Mouse (Mus musculus) B cell, adult (primary cell): Measurements from ENCODE around the gene Phrf1. TPM values are rescaled to one million over a fixed set of nuclear protein-coding genes. Genes with fewer than 3 reads are reported as not detected.

Experiments
- total RNA-seq: library from RNA; stranded (reverse); gene quantifications from 4 replicates; pipeline ENCODE4 v1.2.4, GENCODE M21; 2023; ENCODE audit not compliant: inconsistent age

Gene Phrf1
- 136 to 148 TPM (median 141 TPM) in 4 replicates for total RNA-seq

DNA sequence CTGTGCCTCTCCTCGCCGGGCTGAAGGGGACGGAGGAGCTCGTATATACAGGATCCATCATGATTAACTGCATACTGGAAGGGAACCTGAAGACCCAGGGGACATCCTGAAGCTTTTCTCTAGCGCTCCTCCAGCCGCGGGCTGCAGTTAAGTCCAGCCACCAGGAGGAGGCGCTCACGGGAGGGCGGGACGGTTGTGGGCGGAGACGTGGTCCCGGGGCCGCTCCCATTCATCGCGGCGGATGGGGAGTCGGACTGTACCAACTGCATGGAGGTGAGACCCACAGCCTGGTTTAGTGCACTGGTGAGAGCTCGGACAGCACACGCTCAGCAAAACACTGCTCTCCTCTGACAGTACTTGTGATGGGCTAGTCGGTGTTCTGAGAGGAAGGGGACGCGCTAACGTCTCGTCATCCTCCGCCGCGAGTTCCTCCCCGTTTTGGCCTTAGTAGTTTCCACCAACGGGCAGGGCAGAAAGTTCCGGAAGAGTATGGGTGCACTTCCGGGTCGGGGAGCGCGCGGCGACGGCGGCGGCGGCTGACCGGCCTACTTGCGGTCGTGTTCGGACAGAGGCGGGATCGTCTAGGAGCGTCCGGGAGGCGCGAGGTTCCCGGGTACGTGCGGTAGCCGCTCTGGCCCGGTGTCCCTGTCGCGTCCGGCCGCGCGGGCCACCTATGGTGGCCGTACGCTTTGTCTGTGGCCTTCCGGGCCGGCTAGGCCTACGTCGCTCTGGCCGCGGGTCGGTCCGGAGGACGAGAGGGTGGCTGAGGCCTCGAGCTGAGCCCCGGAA, at the start of gene Phrf1:
Gene Phrf1, plus strand, starts transcription at position 506 of the 789 bp plus-strand sequence.

DNA sequence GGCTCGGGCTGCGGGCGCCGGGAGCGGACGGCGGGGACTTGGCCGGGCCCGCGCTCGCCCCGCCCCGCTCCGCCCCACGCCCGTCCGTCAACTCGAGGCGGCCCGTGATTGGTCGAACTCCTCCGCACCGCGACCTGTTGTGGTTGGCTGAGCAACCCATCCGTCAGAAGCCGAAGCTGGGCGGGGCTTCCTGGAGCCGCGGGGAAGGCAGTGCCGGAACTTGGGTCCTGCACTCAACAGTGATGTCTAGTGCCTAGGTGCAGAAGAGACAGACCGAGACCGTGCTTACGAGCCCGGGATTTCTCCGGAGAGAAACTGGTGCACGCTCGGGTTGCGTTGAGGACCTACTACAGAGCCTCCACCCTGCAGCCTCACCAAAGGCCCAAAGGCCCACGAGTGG, 34.6 kb upstream of the Phrf1 start, which contains the start of the genes Hras and Lrrc56:
Gene Hras, minus strand, starts transcription at position 58 of the 400 bp plus-strand sequence.
Gene Lrrc56, plus strand, starts transcription at position 210 of the 400 bp plus-strand sequence.

DNA sequence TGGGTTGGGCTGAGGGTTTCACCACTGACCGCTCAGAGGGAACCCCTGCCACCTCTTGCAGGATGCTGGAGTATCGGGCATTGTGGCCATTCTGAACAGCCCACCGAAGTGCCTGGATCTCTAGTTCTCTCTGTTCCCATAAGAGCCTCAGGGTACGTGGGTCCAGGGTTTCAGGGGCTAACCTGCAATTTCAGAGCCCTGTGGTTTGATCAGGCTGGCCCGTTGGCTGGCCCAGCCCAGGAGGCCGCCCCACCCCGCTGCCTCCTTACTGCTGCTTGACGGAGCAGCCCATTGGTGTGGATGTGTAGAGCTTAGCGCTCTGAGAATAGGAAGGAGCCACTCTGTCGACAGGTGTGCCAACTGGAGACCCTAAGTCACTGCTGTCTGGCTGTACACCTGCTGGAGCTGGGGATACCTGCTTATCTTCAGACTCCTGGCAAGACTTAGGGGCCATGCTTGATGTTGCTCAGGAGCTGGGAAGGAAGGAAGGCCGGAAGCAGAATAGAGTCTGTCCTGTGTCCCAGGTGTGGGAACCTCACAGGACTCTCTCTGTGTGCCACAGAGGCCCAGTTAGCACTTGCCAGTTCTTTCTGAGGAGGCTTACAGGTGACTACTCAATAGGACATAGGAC, 14.9 kb upstream of the Phrf1 start, which contains the start of gene Lmntd2:
Gene Lmntd2, minus strand, starts transcription at position 476 of the 631 bp plus-strand sequence.

DNA sequence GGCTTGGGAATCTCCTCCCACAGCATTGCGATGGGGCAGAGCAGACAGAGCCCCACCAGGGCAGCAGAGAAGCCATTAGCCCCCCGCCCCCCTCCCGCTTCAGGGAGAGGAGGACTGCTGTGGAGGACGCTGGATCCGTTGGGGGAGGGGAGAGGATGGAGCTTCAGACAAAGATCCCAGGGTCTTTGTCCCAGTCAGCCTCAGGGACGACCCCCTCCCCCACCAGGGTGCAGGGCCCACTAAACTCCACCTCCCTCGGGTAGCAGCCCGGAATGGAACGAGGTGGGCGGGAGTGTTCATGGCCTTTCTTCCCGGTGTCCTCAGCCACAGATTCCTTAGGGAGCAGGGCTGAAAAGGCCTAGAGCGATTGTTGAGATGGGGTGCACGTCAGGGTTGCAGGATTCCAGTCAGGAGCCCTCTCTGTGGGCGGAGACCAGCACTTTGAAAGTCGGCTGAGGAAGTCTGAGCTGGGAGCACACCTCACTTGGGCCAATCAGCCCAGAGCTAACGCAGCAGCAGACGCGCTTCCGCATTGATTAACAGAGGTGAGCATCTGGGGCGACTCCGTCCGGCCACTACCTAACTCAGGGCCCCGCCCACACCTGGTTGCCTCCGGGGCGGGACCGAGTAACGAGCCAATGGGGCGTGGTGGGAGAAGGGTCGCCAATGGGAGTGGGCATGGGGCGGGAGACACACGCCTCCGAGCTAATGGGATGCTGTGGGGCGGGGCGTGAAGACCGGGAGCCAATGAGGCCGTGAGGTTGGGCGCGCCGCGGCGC, 13.3 kb upstream of the Phrf1 start, which contains the start of gene Rassf7:
Gene Rassf7, plus strand, starts transcription at position 760 of the 779 bp plus-strand sequence.

DNA sequence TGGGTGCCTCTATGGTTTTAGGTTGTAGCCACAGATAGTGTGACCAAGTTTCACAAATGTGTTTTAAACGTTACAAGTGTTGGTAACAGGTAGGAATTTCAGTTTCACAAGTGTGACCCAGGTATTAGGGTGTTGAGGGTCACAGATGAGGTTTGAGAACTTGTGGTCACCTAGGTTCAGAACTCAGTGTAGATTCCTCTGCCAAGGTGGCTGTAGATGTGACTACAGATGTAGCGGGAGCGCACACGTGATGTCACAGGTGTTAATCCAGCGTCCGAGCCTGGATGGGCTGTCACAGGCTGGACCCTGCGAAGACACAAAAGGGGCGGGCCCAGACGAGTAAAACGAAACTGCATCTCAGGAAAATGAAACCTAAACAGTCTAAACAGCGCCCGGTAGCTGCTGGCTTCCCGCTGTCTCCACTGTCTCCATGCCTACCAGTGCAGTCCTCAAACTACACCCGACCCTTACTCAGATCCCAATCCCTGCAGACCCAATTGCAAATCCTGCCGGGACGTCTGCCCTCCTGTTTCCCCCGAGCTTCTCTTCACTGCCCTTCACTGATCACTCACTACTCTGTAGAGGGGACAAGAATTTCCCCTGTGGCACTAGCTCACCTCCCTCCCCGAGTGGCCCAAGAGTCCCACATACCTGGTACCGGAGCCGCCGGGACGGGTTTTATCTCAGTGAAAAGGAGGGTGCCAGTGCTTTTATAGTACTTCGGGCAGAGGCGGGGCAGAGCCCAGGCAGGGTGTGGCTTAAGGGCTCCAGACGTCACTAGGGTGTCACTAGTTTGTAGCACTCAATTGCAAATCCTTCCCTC, 37.4 kb downstream of the Phrf1 start, which contains the start of gene Irf7:
Gene Irf7, minus strand, starts transcription at position 743 of the 823 bp plus-strand sequence.

DNA sequence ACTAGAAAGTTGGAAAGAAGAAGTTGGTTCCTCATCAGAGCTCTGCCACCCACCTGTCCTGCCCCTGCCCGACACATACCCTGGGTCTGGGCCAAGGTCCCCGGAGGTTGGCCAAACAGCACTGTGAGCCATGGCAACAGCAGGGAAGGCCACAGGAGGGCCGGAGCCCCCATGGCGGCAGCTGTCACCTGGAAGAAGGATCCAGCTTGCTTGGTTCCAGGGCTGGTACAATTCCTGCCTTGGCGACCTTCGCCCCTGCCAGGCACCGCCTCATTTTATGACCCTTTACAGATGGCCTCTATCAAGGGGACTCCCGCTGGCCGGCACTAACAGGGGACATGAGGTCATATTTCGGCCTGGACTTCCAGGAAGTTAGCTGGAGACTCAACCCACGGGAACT, 48.0 kb downstream of the Phrf1 start, which contains the start of gene Cdhr5:
Gene Cdhr5, minus strand, starts transcription at position 241 of the 400 bp plus-strand sequence.

DNA sequence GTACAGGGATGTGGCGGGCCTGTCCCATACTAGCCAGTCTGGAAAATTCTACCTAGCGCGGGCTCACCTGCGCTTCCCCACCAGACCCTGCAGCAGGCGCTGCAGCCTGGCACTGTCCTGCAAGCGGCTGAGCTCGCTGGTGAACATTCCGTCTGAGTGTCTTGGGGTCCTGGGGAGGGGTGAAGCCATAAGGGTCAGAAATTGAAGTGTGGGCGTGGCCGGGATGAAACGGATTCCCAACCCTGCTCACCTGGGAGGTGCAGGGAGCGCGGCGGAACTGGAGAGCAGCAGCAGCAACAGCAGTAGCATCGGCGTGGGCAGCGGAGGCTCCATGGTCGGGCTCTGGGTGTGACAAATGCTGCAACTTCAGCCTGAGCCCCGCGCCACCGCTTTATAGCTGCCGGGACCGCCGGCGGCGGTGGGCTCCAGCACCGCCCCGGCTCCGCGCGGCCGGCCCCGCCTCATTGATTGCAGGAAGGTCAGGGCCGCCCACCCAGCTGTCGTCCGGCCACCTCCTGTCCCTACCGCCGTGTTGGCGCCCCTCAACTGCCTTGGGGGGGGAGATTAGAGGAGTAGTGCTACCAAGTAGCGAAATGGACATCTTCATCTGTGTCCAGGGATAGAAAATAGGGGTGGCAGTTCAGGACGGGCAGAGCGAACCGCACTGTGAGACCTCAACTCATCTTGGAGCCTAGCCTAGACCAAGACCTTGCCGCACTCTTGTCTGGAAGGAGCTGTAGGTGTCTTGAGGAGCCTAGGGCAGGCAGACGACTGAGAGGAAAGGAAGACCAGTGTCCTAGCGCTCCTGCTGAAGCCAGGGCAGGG, 50.4 kb downstream of the Phrf1 start, which contains the start of gene Sct:
Gene Sct, minus strand, starts transcription at position 368 of the 825 bp plus-strand sequence.

DNA sequence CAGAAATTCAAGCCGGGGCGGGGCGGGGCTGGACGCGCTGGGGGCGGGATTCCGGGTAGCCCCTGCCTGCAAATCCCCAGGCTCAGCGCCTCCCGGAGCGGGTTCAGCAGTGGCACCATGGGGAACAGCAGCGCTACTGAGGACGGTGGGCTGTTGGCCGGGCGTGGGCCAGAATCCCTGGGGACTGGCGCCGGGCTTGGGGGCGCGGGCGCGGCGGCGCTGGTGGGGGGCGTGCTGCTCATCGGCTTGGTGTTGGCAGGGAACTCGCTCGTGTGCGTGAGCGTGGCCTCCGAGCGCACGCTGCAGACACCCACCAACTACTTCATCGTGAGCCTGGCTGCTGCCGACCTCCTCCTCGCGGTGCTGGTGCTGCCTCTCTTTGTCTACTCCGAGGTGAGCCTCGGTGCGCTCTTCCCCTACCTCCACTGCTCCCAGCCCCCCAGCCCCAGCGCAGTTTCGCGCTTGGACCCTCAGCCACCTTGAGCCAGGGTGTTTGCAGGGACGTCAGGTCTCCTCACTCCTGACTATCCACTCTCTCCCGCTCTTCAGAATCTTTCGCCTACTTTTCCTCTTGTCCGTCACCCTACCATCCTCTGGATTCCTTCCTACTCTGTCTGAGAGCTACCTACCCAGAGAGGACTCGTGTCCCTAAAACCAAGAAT, 63.5 kb downstream of the Phrf1 start, which contains the start of gene Drd4:
Gene Drd4, plus strand, starts transcription at position 86 of the 662 bp plus-strand sequence.

Other genes with a start within 250 kb of the Phrf1 start
- 3.6 to 8.8 TPM (median 6.2 TPM) in 4 replicates for gene Ifitm3, start 218.0 kb upstream of the Phrf1 start, total RNA-seq
- gene Ifitm6, start 210.9 kb upstream of the Phrf1 start, total RNA-seq = 0.90 TPM in 1 of 4 replicates, not detected in the others
- gene Gm17387, start 199.7 kb upstream of the Phrf1 start, total RNA-seq = not detected in 4 replicates
- not detected in 4 replicates for gene B4galnt4, start 167.7 kb upstream of the Phrf1 start, total RNA-seq
- 22.4 to 30.5 TPM (median 27.5 TPM) in 4 replicates for gene Pkp3, start 150.6 kb upstream of the Phrf1 start, total RNA-seq
- 35.5 to 39.1 TPM (median 37.6 TPM) in 4 replicates for gene Sigirr, start 128.2 kb upstream of the Phrf1 start, total RNA-seq
- not detected in 4 replicates for gene Ano9, start 111.0 kb upstream of the Phrf1 start, total RNA-seq
- gene Ptdss2, start 106.4 kb upstream of the Phrf1 start, total RNA-seq = 7.8 to 11.5 TPM (median 9.6 TPM) in 4 replicates
- gene Rnh1, start 55.9 kb upstream of the Phrf1 start, total RNA-seq = 67.1 to 79.0 TPM (median 70.2 TPM) in 4 replicates
- 22.9 to 33.3 TPM (median 30.1 TPM) in 4 replicates for gene Hras, start 34.8 kb upstream of the Phrf1 start, total RNA-seq
- gene Lrrc56, start 34.6 kb upstream of the Phrf1 start, total RNA-seq = 6.7 to 10.0 TPM (median 8.1 TPM) in 4 replicates
- gene Lmntd2, start 14.7 kb upstream of the Phrf1 start, total RNA-seq = 3.7 to 4.6 TPM (median 4.1 TPM) in 4 replicates
- 8.4 to 13.1 TPM (median 10.6 TPM) in 4 replicates for gene Rassf7, start 12.9 kb upstream of the Phrf1 start, total RNA-seq
- 32.3 to 66.0 TPM (median 40.5 TPM) in 4 replicates for gene Irf7, start 37.7 kb downstream of the Phrf1 start, total RNA-seq
- gene Cdhr5, start 48.0 kb downstream of the Phrf1 start, total RNA-seq = not detected in 4 replicates
- gene Sct, start 50.3 kb downstream of the Phrf1 start, total RNA-seq = not detected in 4 replicates
- gene Drd4, start 63.2 kb downstream of the Phrf1 start, total RNA-seq = not detected in 4 replicates
- 33.9 to 38.7 TPM (median 37.0 TPM) in 4 replicates for gene Deaf1, start 98.9 kb downstream of the Phrf1 start, total RNA-seq
- 14.7 to 20.5 TPM (median 19.9 TPM) in 4 replicates for gene Tmem80, start 99.0 kb downstream of the Phrf1 start, total RNA-seq
- gene Eps8l2, start 110.1 kb downstream of the Phrf1 start, total RNA-seq = 1.2 TPM in 1 of 4 replicates, not detected in the others
- 139 to 149 TPM (median 140 TPM) in 4 replicates for gene Taldo1, start 163.4 kb downstream of the Phrf1 start, total RNA-seq
- gene Gatd1, start 185.4 kb downstream of the Phrf1 start, total RNA-seq = 34.1 to 35.8 TPM (median 34.8 TPM) in 4 replicates
- gene Cend1, start 200.7 kb downstream of the Phrf1 start, total RNA-seq = not detected in 4 replicates
- 44.4 to 46.9 TPM (median 46.3 TPM) in 4 replicates for gene Slc25a22, start 209.1 kb downstream of the Phrf1 start, total RNA-seq
- gene Pidd1, start 215.2 kb downstream of the Phrf1 start, total RNA-seq = 5.6 to 6.9 TPM (median 6.6 TPM) in 4 replicates
- 2,310 to 2,622 TPM (median 2,359 TPM) in 4 replicates for gene Rplp2, start 218.6 kb downstream of the Phrf1 start, total RNA-seq
- 49.9 to 60.8 TPM (median 54.8 TPM) in 4 replicates for gene Pnpla2, start 226.4 kb downstream of the Phrf1 start, total RNA-seq
- gene Cracr2b, start 232.3 kb downstream of the Phrf1 start, total RNA-seq = not detected in 4 replicates
- 8.1 to 14.8 TPM (median 10.3 TPM) in 4 replicates for gene Cd151, start 238.6 kb downstream of the Phrf1 start, total RNA-seq
- gene Polr2l, start 246.3 kb downstream of the Phrf1 start, total RNA-seq = 16.3 to 21.7 TPM (median 16.8 TPM) in 4 replicates
- 2.1 to 4.1 TPM (median 3.3 TPM) in 4 replicates for gene Tspan4, start 246.5 kb downstream of the Phrf1 start, total RNA-seq